Mouse (Mus musculus): ENCODE measurements around the gene Ppox.
A peak's percentile ranks its signal among the peaks of the same experiment; 100 is the strongest.

Ppox gene

GRCm38 (mm10) chr1:171265971-171266744 lies 14.8 kb downstream of the Ppox start:
- no peak for DNase-seq

GRCm38 (mm10) chr1:171263666-171264461 lies 17.1 kb downstream of the Ppox start:
- DNase-seq: no peak

GRCm38 (mm10) chr1:171263185-171263611 lies 17.8 kb downstream of the Ppox start:
- DNase-seq: no peak

GRCm38 (mm10) chr1:171262594-171263130 lies 18.3 kb downstream of the Ppox start:
- no peak for DNase-seq

- no peak for DNase-seq
These were observed 20.7 kb downstream of the Ppox start for GRCm38 (mm10) chr1:171260316-171260715.

GRCm38 (mm10) chr1:171258921-171259320 lies 22.1 kb downstream of the Ppox start:
- no peak for DNase-seq

- no peak for DNase-seq
These were observed 23.2 kb downstream of the Ppox start for GRCm38 (mm10) chr1:171257781-171258180.

- peak in 1 of 2 experiments; percentile 56 for DNase-seq
These were observed 23.9 kb downstream of the Ppox start for GRCm38 (mm10) chr1:171256937-171257548.

GRCm38 (mm10) chr1:171256095-171256818 lies 24.7 kb downstream of the Ppox start:
- DNase-seq: no peak

- DNase-seq: no peak
These were observed 28.6 kb downstream of the Ppox start for GRCm38 (mm10) chr1:171252415-171252814.

GRCm38 (mm10) chr1:171251594-171252324 lies 29.2 kb downstream of the Ppox start:
- no peak for DNase-seq

GRCm38 (mm10) chr1:171250680-171251593 lies 30.0 kb downstream of the Ppox start, which contains the start of gene Ndufs2:
Gene Ndufs2, minus strand, starts transcription at chr1:171251388.
- DNase-seq: no peak

- no peak for DNase-seq
These were observed 30.9 kb downstream of the Ppox start, which contains the start of gene Adamts4 for GRCm38 (mm10) chr1:171249913-171250600. Gene Adamts4, plus strand, starts transcription at chr1:171250421.

- no peak for DNase-seq
These were observed 32.4 kb downstream of the Ppox start for GRCm38 (mm10) chr1:171248386-171249226.

GRCm38 (mm10) chr1:171247916-171248315 lies 33.1 kb downstream of the Ppox start:
- DNase-seq: no peak

GRCm38 (mm10) chr1:171247453-171247841 lies 33.5 kb downstream of the Ppox start:
- no peak for DNase-seq

GRCm38 (mm10) chr1:171246709-171247452 lies 34.1 kb downstream of the Ppox start:
- peak; percentile 92 to 96 for DNase-seq

- DNase-seq: no peak
These were observed 35.6 kb downstream of the Ppox start for GRCm38 (mm10) chr1:171245353-171245752.
